Mouse (Mus musculus) stomach, postnatal 0 days (tissue): ENCODE data around the gene Grid1.

Source experiments
- CTCF ChIP-seq: IDR thresholded peaks from 2 replicates; pipeline ENCODE4 v1.5.1; 2016; ENCODE audit warnings: antibody characterized with exemption, low read depth, mild to moderate bottlenecking, moderate library complexity
- EP300 ChIP-seq: optimal IDR thresholded peaks from 2 replicates; pipeline ENCODE3; 2016; ENCODE audit warnings: antibody characterized with exemption

GRCm38 (mm10) chr14:34843579-34843978, 23.7 kb downstream of the Grid1 start:
- no peak for TF ChIP-seq CTCF
- no peak for TF ChIP-seq EP300
